ENCODE assay signal across 8 mouse cellular contexts in genomic region chr11:69087597-69087996, GRCm38 (mm10). TPM values are rescaled to one million over a fixed set of nuclear protein-coding genes. Genes with fewer than 3 reads are reported as not detected.
A peak's percentile ranks its signal among the peaks of the same experiment; 100 is the strongest.
DNase-seq lines count a peak whose midpoint lies in the region; ATAC-seq lines count a peak whose summit lies in the region.

No protein-coding gene starts in this region.

- H3K27me3 ChIP-seq in neural tube, embryonic 11.5 days (ENCODE audit: control insufficient read depth, insufficient read depth, low read length), result no peaks in the 10 kb centered on the region
- H3K27me3 ChIP-seq in limb, embryonic 15.5 days, result no peaks in the 10 kb centered on the region

- H3K27ac ChIP-seq in neural tube, embryonic 11.5 days (ENCODE audit: low read depth, low read length), result no peak overlapping the region
- peak overlapping the region; percentile 65 for H3K27ac ChIP-seq in limb, embryonic 15.5 days

- no peak overlapping the region for H3K4me2 ChIP-seq in neural tube, embryonic 11.5 days (ENCODE audit: low read depth)
- H3K4me2 ChIP-seq in limb, embryonic 15.5 days, result peak overlapping the region; percentile 84; the same call in 1 of the 2 replicates

- no peaks in the 10 kb centered on the region for H3K36me3 ChIP-seq in neural tube, embryonic 11.5 days (ENCODE audit: control insufficient read depth, insufficient read depth, low read length)
- H3K36me3 ChIP-seq in limb, embryonic 15.5 days, result peaks cover 24% of the 10 kb centered on the region

- peaks cover 10% of the 10 kb centered on the region for H3K4me1 ChIP-seq in neural tube, embryonic 11.5 days (ENCODE audit: control insufficient read depth, insufficient read depth, low read length)
- peaks cover 40% of the 10 kb centered on the region for H3K4me1 ChIP-seq in limb, embryonic 15.5 days

- peak; percentile 20 for DNase-seq in CD4-positive, CD25-positive, alpha-beta regulatory T cell, adult 2 months (ENCODE audit: low read depth, low spot score)
- DNase-seq in neural tube, embryonic 11.5 days (ENCODE audit: low spot score), result no peak
- no peak for DNase-seq in neural tube, embryonic 10.5 days (ENCODE audit: extremely low spot score, low spot score)
- DNase-seq in testis, postnatal 10 days (ENCODE audit: low spot score), result peak; percentile 39
- DNase-seq in ovary, postnatal 36 days (ENCODE audit: low spot score), result no peak
- no peak for DNase-seq in spleen, postnatal 14 days (ENCODE audit: low spot score in 2 of 2)

- no peak overlapping the region; the same call in 1 of the 2 replicates for H3K9ac ChIP-seq in neural tube, embryonic 11.5 days (ENCODE audit: low read length)
- no peak overlapping the region for H3K9ac ChIP-seq in limb, embryonic 15.5 days

- WGBS in neural tube, embryonic 11.5 days, result 77% methylated on average over 2 of the region's 2 CpGs
- 60% methylated on average over 2 of the region's 2 CpGs for WGBS in limb, embryonic 15.5 days

- H3K4me3 ChIP-seq in neural tube, embryonic 11.5 days (ENCODE audit: low read depth, low read length), result peak overlapping the region; percentile 96; the same call in 1 of the 2 replicates
- peak overlapping the region; percentile 72; the same call in 1 of the 2 replicates for H3K4me3 ChIP-seq in limb, embryonic 15.5 days

- no peak for ATAC-seq in CD4-positive, CD25-positive, alpha-beta regulatory T cell, adult 4 months
- ATAC-seq in neural tube, embryonic 11.5 days (ENCODE audit: insufficient read depth, low FRiP score, low TSS enrichment), result no peak
- ATAC-seq in limb, embryonic 15.5 days (ENCODE audit: insufficient number of reproducible peaks, low FRiP score, low TSS enrichment, low read depth), result no peak

- no peaks in the 10 kb centered on the region for H3K9me3 ChIP-seq in neural tube, embryonic 11.5 days (ENCODE audit: control insufficient read depth, low read length)
- no peaks in the 10 kb centered on the region for H3K9me3 ChIP-seq in limb, embryonic 15.5 days

RNA-seq across cellular contexts. Expression of gene Vamp2, which starts 0.7 kb away (rescaled TPM):
- polyA plus RNA-seq in CD4-positive, CD25-positive, alpha-beta regulatory T cell, adult 4 months (2017; shearing (Covaris generic)), result 10 to 100 TPM; 26.0 to 35.9 TPM
- 112 TPM in 2 replicates for polyA plus RNA-seq in neural tube, embryonic 11.5 days (2014; fragmentation: Nextera tagmentation; extraction: Ambion mirVana)
- 95.0 and 103 TPM in 2 replicates for polyA plus RNA-seq in limb, embryonic 15.5 days (2015; fragmentation: Nextera tagmentation; extraction: Ambion mirVana)

RNA-seq across cellular contexts. Expression of gene Per1, which starts 7.4 kb away (rescaled TPM):
- polyA plus RNA-seq in CD4-positive, CD25-positive, alpha-beta regulatory T cell, adult 4 months (2017; shearing (Covaris generic)), result 1 to 10 TPM; 4.5 to 6.6 TPM
- 10.7 and 10.9 TPM in 2 replicates for polyA plus RNA-seq in neural tube, embryonic 11.5 days (2014; fragmentation: Nextera tagmentation; extraction: Ambion mirVana)
- polyA plus RNA-seq in limb, embryonic 15.5 days (2015; fragmentation: Nextera tagmentation; extraction: Ambion mirVana), result 24.3 and 28.9 TPM in 2 replicates

RNA-seq across cellular contexts. Expression of gene Tmem107, which starts 17.0 kb away (rescaled TPM):
- 1 to 10 TPM; 2.4 to 4.2 TPM for polyA plus RNA-seq in CD4-positive, CD25-positive, alpha-beta regulatory T cell, adult 4 months (2017; shearing (Covaris generic))
- polyA plus RNA-seq in neural tube, embryonic 11.5 days (2014; fragmentation: Nextera tagmentation; extraction: Ambion mirVana), result 40.8 and 43.5 TPM in 2 replicates
- polyA plus RNA-seq in limb, embryonic 15.5 days (2015; fragmentation: Nextera tagmentation; extraction: Ambion mirVana), result 64.8 and 65.5 TPM in 2 replicates

RNA-seq across cellular contexts. Expression of gene Borcs6, which starts 28.1 kb away (rescaled TPM):
- polyA plus RNA-seq in CD4-positive, CD25-positive, alpha-beta regulatory T cell, adult 4 months (2017; shearing (Covaris generic)), result 1 to 10 TPM; 1.0 to 1.4 TPM
- 10.5 and 11.4 TPM in 2 replicates for polyA plus RNA-seq in neural tube, embryonic 11.5 days (2014; fragmentation: Nextera tagmentation; extraction: Ambion mirVana)
- 12.9 and 13.7 TPM in 2 replicates for polyA plus RNA-seq in limb, embryonic 15.5 days (2015; fragmentation: Nextera tagmentation; extraction: Ambion mirVana)

RNA-seq across cellular contexts. Expression of gene Hes7, which starts 32.6 kb away (rescaled TPM):
- not detected for polyA plus RNA-seq in CD4-positive, CD25-positive, alpha-beta regulatory T cell, adult 4 months (2017; shearing (Covaris generic))
- polyA plus RNA-seq in neural tube, embryonic 11.5 days (2014; fragmentation: Nextera tagmentation; extraction: Ambion mirVana), result 0.33 TPM in 1 of 2 replicates, not detected in the other
- polyA plus RNA-seq in limb, embryonic 15.5 days (2015; fragmentation: Nextera tagmentation; extraction: Ambion mirVana), result 0.58 and 0.68 TPM in 2 replicates

Comparison
In these comparisons a context has a peak if more than half of its experiments do, and no peak if none do; other contexts are left out.
1. DNase-seq: peak in CD4-positive, CD25-positive, alpha-beta regulatory T cell, adult 2 months (single experiment) and testis, postnatal 10 days (single experiment); none in neural tube, embryonic 11.5 days (single experiment), neural tube, embryonic 10.5 days (single experiment), ovary, postnatal 36 days (single experiment) and spleen, postnatal 14 days (0 of 2).